Mouse (Mus musculus) hindbrain, embryonic 10.5 days (tissue): ENCODE measurements around the gene Cryzl1. TPM values are rescaled to one million over a fixed set of nuclear protein-coding genes. Genes with fewer than 3 reads are reported as not detected.

Experiments
- DNase-seq: peaks from one replicate; pipeline ENCODE4 v3.0.0-alpha.2; 2017; ENCODE audit warnings: low spot score
- H3K27ac ChIP-seq: fragments of 300-500 bp; sonication (generic); 2 replicates; pipeline ENCODE4 v1.5.1; 2016; ENCODE audit warnings: mild to moderate bottlenecking, moderate library complexity
- H3K27me3 ChIP-seq: fragments of 300-500 bp; sonication (generic); 2 replicates; pipeline ENCODE4 v1.6.1; 2016; ENCODE audit warnings: mild to moderate bottlenecking; ENCODE audit not compliant: poor library complexity, insufficient read depth, severe bottlenecking
- H3K36me3 ChIP-seq: fragments of 300-500 bp; sonication (generic); 2 replicates; pipeline ENCODE4 v1.6.1; 2016; ENCODE audit warnings: mild to moderate bottlenecking, moderate library complexity
- H3K4me1 ChIP-seq: fragments of 300-500 bp; sonication (generic); replicated peaks from 2 replicates; pipeline ENCODE4 v1.6.1; 2016; ENCODE audit warnings: mild to moderate bottlenecking
- H3K4me3 ChIP-seq: fragments of 300-500 bp; sonication (generic); 2 replicates; pipeline ENCODE4 v1.5.1; 2016; ENCODE audit warnings: mild to moderate bottlenecking, moderate library complexity
- H3K9me3 ChIP-seq: fragments of 300-500 bp; sonication (generic); 2 replicates; pipeline ENCODE4 v1.6.1; 2016; ENCODE audit warnings: mild to moderate bottlenecking, moderate library complexity
- WGBS: fragments of 180-500 bp; shearing (Covaris S2); methylation state at CpG from one replicate; pipeline ENCODE4 v1.1.7; 2016; 5-methylcytosine and 5-hydroxymethylcytosine counted together
- polyA plus RNA-seq: library from polyadenylated mRNA; unstranded; fragments of >200 nt; fragmentation: Nextera tagmentation; extraction: Ambion mirVana; gene quantifications from 2 replicates; pipeline ENCODE4 v1.2.1, GENCODE M21; 2016

Cryzl1 gene
- polyA plus RNA-seq, result 65.1 and 71.6 TPM in 2 replicates

DNA sequence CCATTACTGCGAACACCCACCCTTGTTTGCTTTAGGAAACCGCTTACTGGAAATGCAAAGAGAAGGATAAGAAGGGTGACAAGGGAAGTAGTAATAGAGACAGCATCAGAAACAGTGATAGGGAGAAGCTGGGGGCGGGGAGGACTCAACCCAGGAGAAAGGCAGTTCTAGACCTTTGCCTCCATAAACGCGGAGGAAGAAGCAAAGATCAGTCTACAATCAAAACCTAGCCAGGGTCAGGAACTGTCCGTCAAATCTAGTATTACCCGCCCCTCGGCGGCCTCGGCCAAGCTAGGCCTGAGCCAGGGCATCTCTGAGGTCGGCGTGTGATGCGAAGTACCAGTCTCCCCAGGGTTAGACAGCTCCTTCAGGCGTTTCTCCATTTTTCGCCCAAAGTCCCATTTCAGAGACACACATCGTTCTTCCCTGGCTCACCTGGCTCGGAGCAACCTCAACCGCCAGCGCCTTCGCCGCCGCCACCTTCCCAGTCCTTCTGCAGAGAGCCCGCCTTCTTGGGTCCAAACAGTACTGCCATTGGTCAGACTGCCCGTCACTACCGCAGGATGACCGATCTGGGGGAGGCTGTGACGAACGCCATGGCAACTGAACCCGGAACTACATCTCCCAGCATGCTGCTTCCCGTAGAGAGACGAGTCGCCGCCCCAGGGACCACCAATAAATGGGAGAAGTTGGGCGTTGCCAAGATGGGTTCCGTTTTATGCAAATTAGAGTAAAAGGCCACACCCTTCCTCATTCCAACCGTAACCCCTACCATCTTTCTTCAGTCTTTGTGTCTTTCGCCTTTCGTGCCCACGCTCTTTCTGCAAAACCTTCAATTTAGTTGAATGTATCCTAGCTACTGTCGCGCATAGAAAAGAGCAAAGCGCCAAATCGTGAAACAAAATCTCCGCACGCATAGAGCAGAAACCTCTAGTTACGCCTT lies at the start of gene Cryzl1:
Gene Cryzl1, minus strand, starts transcription at position 853 of the 943 bp plus-strand sequence.
- peak; percentile 97 for DNase-seq
- WGBS, result 2% methylated on average over 46 of the region's 46 CpGs
- H3K4me1 ChIP-seq, result peaks cover 33% of the 10 kb centered on the region

DNA sequence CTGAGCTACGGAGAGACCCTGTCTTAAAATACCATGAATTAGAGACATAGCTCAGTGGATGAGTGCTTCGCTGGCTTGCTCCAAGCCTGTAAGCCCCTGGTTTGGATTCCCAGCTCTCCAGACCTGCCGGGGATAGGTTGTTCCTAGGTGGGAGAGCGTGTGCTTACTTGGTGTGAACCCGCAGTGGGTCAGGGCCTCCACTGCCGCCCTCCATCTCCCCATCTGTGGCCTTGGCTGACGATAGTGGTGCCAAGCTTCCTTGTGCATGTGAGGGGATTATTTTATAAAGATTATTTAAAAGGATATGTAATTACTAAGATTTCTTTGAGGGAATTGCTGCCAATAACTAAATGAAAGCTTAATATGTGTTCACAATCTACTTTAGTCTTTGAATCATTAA lies 43.8 kb upstream of the Cryzl1 start:
- H3K4me1 ChIP-seq, result peaks cover 83% of the 10 kb centered on the region
- 77% methylated on average over 7 of the region's 7 CpGs for WGBS
- H3K27ac ChIP-seq, result peak overlapping the region; percentile 45; the same call in 1 of the 2 replicates
- no peak overlapping the region for H3K4me3 ChIP-seq
- H3K36me3 ChIP-seq, result no peaks in the 10 kb centered on the region
- no peak for DNase-seq
- H3K9me3 ChIP-seq, result no peaks in the 10 kb centered on the region
- no peaks in the 10 kb centered on the region for H3K27me3 ChIP-seq

More for the DNA sequence above, at the start of gene Cryzl1:
- H3K27ac ChIP-seq, result peak within 1 kb of the TSS; percentile 97
- H3K4me3 ChIP-seq, result peak within 1 kb of the TSS; percentile 95
- peaks cover 13% of the 10 kb centered on the region for H3K36me3 ChIP-seq
- H3K9me3 ChIP-seq, result no peaks in the 10 kb centered on the region
- no peaks in the 10 kb centered on the region for H3K27me3 ChIP-seq

DNA sequence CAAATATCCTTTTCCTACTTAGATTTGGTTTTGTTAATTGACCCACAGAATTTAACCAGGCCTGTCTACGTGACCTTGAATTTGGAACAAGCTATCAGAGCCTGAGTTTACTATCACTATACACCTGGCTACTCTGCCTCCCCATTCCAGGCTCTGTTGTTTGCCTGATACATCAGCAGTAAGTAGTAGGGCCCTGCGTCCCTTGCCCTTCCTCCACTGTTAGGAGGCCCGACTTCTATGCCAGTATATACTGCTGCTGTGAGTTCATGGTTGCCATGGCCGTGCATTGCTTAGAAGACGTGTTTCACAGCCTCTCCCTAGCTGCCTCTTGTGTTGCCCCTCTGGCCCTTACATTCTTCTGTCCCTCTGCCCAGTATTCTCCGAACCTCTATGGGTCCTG lies 42.6 kb upstream of the Cryzl1 start:
- H3K9me3 ChIP-seq, result no peaks in the 10 kb centered on the region
- H3K27ac ChIP-seq, result peak overlapping the region; percentile 77
- no peaks in the 10 kb centered on the region for H3K27me3 ChIP-seq
- DNase-seq, result no peak
- peaks cover 83% of the 10 kb centered on the region for H3K4me1 ChIP-seq
- no peak overlapping the region for H3K4me3 ChIP-seq
- WGBS, result 65% methylated on average over 6 of the region's 6 CpGs
- H3K36me3 ChIP-seq, result no peaks in the 10 kb centered on the region

- Histone ChIP-seq H3K4me3 (no peak overlapping the region; the same call in 1 of the 2 replicates), H3K27me3 (no peaks in the 10 kb centered on the region), H3K9me3 (no peaks in the 10 kb centered on the region), H3K27ac (peak overlapping the region; percentile 77), H3K36me3 (no peaks in the 10 kb centered on the region), H3K4me1 (peaks cover 83% of the 10 kb centered on the region)
- DNase-seq, result peak; percentile 71
- 29% methylated on average over 5 of the region's 5 CpGs for WGBS
These were observed 41.9 kb upstream of the Cryzl1 start for GRCm38 (mm10) chr16:91770662-91771061.

DNA sequence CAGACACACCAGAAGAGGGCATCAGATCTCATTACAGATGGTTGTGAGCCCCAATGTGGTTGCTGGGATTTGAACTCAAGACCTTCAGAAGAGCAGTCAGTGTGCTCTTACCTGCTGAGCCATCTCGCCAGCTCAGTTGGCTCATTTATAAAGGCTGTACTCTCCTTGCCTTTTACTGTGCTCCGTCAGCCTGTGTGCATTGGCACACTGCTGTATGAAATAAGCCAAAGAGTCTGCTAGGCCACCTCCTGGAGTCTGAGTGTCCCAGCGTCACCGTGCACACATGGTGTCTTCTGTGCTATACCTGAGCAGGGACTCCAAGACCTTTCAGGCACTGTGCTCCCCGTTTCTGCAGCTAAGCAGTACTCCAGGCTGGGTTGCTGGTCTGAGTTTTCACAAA lies 41.1 kb upstream of the Cryzl1 start:
- peak overlapping the region; percentile 77 for H3K27ac ChIP-seq
- H3K36me3 ChIP-seq, result no peaks in the 10 kb centered on the region
- no peak for DNase-seq
- H3K9me3 ChIP-seq, result no peaks in the 10 kb centered on the region
- 80% methylated on average over 5 of the region's 5 CpGs for WGBS
- H3K27me3 ChIP-seq, result no peaks in the 10 kb centered on the region
- peaks cover 83% of the 10 kb centered on the region for H3K4me1 ChIP-seq
- H3K4me3 ChIP-seq, result no peak overlapping the region

DNA sequence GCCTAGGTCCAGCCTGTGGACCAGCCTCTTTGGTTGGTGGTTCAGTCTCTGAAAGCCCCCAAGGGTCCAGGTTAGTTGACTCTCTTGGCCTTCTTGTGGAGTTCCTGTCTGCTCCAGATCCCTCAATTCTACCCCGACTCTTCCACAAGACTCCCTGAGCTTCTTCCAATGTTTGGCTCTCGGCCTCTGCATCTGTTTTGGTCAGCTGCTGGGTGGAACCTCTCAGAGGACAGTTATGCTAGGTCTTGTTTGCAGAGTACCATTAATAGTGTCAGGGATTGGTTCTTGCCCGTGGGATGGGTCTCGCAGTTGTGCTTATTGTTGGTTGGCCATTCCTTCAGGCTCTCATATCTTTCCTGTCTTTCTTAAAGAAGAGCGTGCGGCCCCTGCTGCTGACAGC lies 39.8 kb upstream of the Cryzl1 start:
- WGBS, result 94% methylated on average over 6 of the region's 6 CpGs

GRCm38 (mm10) chr16:91767165-91767701 lies 38.5 kb upstream of the Cryzl1 start:
- 90% methylated on average over 11 of the region's 11 CpGs for WGBS
- H3K4me1 ChIP-seq, result peaks cover 85% of the 10 kb centered on the region
- H3K4me3 ChIP-seq, result no peak overlapping the region
- no peak for DNase-seq
- no peaks in the 10 kb centered on the region for H3K27me3 ChIP-seq
- H3K9me3 ChIP-seq, result no peaks in the 10 kb centered on the region
- peaks cover 3% of the 10 kb centered on the region; the same call in 1 of the 2 replicates for H3K36me3 ChIP-seq
- H3K27ac ChIP-seq, result no peak overlapping the region

More for the DNA sequence above, 39.8 kb upstream of the Cryzl1 start:
- H3K4me3 ChIP-seq, result no peak overlapping the region
- H3K4me1 ChIP-seq, result peaks cover 84% of the 10 kb centered on the region
- H3K9me3 ChIP-seq, result no peaks in the 10 kb centered on the region
- no peaks in the 10 kb centered on the region for H3K27me3 ChIP-seq
- DNase-seq, result no peak
- H3K27ac ChIP-seq, result peak overlapping the region; percentile 40; the same call in 1 of the 2 replicates
- H3K36me3 ChIP-seq, result peaks cover 3% of the 10 kb centered on the region; the same call in 1 of the 2 replicates

DNA sequence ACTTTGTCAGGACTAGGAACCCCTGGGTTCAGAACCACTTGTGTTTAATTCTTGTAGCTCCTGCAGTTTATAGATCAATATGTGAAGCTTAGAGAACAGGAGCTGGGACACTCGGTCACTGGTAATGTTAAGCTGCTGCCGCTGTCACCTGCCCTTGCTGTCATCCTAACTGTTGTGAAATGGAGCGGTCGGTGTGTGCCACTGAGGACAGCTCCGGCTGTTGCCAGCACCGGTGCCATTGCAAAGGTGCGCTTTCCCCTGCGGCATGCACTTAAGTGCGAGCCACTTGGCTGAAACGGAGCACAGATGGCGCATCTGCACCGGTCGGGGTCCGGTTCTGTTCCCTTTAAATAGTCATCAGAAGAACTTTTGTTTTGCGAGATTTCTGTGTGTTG lies 37.0 kb upstream of the Cryzl1 start:
- no peaks in the 10 kb centered on the region for H3K27me3 ChIP-seq
- WGBS, result 87% methylated on average over 15 of the region's 15 CpGs
- H3K4me1 ChIP-seq, result peaks cover 79% of the 10 kb centered on the region

DNA sequence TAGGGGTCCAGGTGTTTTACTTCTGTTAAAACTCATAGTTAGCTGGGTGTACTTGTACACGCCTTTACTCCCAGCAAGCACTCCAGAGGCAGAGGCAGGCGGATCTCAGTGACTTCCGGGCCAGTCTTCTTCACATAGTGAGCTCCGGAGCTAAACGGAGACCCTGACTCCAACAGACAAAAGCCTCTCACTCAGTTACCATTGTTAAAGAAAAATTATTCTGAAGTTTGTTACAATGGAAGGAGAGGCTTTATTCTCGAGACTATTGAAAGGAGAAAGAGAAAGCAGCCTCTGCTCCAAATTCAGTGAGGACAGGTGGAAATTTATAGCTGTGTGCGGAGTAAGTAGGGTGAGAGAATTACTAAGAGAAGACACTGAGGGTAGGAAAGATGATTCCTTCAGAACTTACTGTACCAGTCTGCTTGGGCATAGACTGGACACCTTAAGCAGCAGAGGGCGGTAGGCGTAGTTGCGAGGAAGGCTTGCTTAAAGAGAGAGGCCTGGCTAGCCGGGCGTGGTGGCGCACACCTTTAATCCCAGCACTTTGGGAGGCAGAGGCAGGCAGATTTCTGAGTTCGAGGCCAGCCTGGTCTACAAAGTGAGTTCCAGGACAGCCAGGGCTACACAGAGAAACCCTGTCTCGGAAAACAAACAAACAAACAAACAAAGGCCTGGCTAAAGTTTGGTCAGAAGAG lies 36.5 kb upstream of the Cryzl1 start:
- H3K27ac ChIP-seq, result peak overlapping the region; percentile 63
- H3K27me3 ChIP-seq, result no peaks in the 10 kb centered on the region
- H3K4me3 ChIP-seq, result no peak overlapping the region
- H3K4me1 ChIP-seq, result peaks cover 78% of the 10 kb centered on the region
- no peaks in the 10 kb centered on the region for H3K9me3 ChIP-seq
- H3K36me3 ChIP-seq, result peaks cover 9% of the 10 kb centered on the region
- DNase-seq, result no peak
- 85% methylated on average over 15 of the region's 15 CpGs for WGBS

More for the DNA sequence above, 37.0 kb upstream of the Cryzl1 start:
- no peak overlapping the region for H3K27ac ChIP-seq
- H3K36me3 ChIP-seq, result peaks cover 3% of the 10 kb centered on the region; the same call in 1 of the 2 replicates
- no peak overlapping the region for H3K4me3 ChIP-seq
- no peaks in the 10 kb centered on the region for H3K9me3 ChIP-seq
- no peak for DNase-seq

GRCm38 (mm10) chr16:91764414-91764813 lies 35.6 kb upstream of the Cryzl1 start:
- Histone ChIP-seq H3K9me3 (no peaks in the 10 kb centered on the region), H3K36me3 (peaks cover 11% of the 10 kb centered on the region), H3K27ac (peak overlapping the region; percentile 63), H3K27me3 (no peaks in the 10 kb centered on the region), H3K4me1 (peaks cover 73% of the 10 kb centered on the region), H3K4me3 (no peak overlapping the region)
- 86% methylated on average over 6 of the region's 6 CpGs for WGBS
- no peak for DNase-seq

DNA sequence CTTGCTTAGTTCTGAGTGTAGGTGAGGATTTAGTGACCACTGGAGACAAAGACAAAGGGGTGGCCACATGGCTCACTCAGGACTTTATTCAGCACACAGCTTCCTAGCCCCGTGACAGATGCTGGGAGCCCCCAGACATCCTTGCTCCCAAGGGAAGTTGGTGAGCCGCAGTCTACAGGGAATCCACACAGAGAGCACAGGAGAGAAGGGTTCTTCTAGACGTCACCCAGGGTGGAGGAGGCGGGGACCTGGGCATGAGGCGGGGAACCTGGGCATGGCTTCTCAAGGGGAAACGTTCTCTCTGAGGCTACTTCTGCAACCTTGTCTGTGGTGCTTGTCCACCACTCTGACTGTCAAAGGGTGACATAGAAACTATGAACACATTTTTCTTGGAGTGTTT lies 35.2 kb upstream of the Cryzl1 start:
- Histone ChIP-seq H3K27ac (peak overlapping the region; percentile 63; the same call in 1 of the 2 replicates), H3K4me3 (no peak overlapping the region), H3K27me3 (no peaks in the 10 kb centered on the region), H3K4me1 (peaks cover 68% of the 10 kb centered on the region), H3K9me3 (no peaks in the 10 kb centered on the region), H3K36me3 (peaks cover 11% of the 10 kb centered on the region)
- WGBS, result 60% methylated on average over 6 of the region's 6 CpGs
- DNase-seq, result no peak

GRCm38 (mm10) chr16:91762476-91762875 lies 33.7 kb upstream of the Cryzl1 start:
- Histone ChIP-seq H3K27me3 (no peaks in the 10 kb centered on the region), H3K9me3 (no peaks in the 10 kb centered on the region), H3K36me3 (peaks cover 11% of the 10 kb centered on the region), H3K4me1 (peaks cover 59% of the 10 kb centered on the region), H3K27ac (no peak overlapping the region), H3K4me3 (no peak overlapping the region)
- WGBS, result 81% methylated on average over 7 of the region's 7 CpGs
- DNase-seq, result no peak
